Comparison of ENCODE assay signal across 14 mouse cellular contexts in the genomic region with DNA sequence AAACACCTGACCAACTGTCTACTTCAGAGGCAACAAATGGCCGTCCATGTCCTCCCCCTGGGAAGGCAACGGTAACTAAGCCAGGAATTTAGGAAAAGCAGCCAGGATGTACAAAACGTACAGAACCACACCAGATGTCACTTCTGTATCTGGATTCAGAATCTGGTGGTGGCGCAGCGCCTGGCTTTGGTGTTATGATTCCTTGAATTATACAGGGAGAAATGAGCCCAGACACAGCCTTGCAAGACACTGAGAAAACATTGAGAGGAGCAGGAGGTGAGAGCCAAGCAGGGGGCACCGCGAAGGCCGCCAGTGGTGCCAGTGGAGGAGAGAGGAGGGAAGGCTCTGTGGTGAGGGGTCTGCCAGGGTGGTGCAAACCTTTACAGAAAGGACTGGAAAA. TPM values are rescaled to one million over a fixed set of nuclear protein-coding genes. Genes with fewer than 3 reads are reported as not detected.
DNase-seq lines count a peak whose midpoint lies in the region; ATAC-seq lines count a peak whose summit lies in the region.
"Had no signal": no experiment of that assay in that cellular context is flagged by ENCODE, and none has a peak within 500 bp of the region (broad histone marks: within the 10 kb centered on the region; RNA-seq: fewer than 3 reads in every experiment).

No protein-coding gene starts in this region.

- no peaks in the 10 kb centered on the region for H3K4me1 ChIP-seq in hindbrain, embryonic 14.5 days (replicated peaks; ENCODE audit: control insufficient read depth, insufficient read depth, low read length)
- peaks cover 4% of the 10 kb centered on the region for H3K4me1 ChIP-seq in hindbrain, embryonic 10.5 days (replicated peaks)
- H3K4me1 ChIP-seq in forebrain, embryonic 14.5 days (ENCODE audit: control insufficient read depth, insufficient read depth, low read length), result peaks cover 9% of the 10 kb centered on the region; the same call in 1 of the 2 replicates
- H3K4me1 ChIP-seq: limb, embryonic 12.5 days; liver, embryonic 15.5 days; midbrain, embryonic 12.5 days had no signal

- ATAC-seq in hindbrain, embryonic 14.5 days (ENCODE audit: low FRiP score), result no peak
- ATAC-seq in forebrain, embryonic 14.5 days, result peak; percentile 47

- H3K9ac ChIP-seq in hindbrain, embryonic 14.5 days, result no peak overlapping the region
- no peak overlapping the region for H3K9ac ChIP-seq in forebrain, embryonic 14.5 days (ENCODE audit: low read length)
- H3K9ac ChIP-seq: limb, embryonic 12.5 days; liver, embryonic 15.5 days; midbrain, embryonic 12.5 days had no signal

- no peak overlapping the region for H3K4me2 ChIP-seq in hindbrain, embryonic 14.5 days (replicated peaks)
- H3K4me2 ChIP-seq in forebrain, embryonic 14.5 days (ENCODE audit: low read length), result no peak overlapping the region
- H3K4me2 ChIP-seq: limb, embryonic 12.5 days; liver, embryonic 15.5 days; midbrain, embryonic 12.5 days had no signal

- H3K36me3 ChIP-seq in hindbrain, embryonic 14.5 days (replicated peaks; ENCODE audit: control insufficient read depth, insufficient read depth), result peaks cover 80% of the 10 kb centered on the region
- H3K36me3 ChIP-seq in hindbrain, embryonic 10.5 days, result peaks cover 19% of the 10 kb centered on the region; the same call in 1 of the 2 replicates
- H3K36me3 ChIP-seq in forebrain, embryonic 14.5 days (ENCODE audit: control insufficient read depth, insufficient read depth, low read length), result peaks cover 32% of the 10 kb centered on the region
- H3K36me3 ChIP-seq: liver, embryonic 15.5 days had no signal

- DNase-seq in hindbrain, embryonic 14.5 days (ENCODE audit: low spot score), result no peak
- DNase-seq in hindbrain, embryonic 10.5 days (ENCODE audit: low spot score), result no peak
- peak; percentile 74 for DNase-seq in forebrain, embryonic 14.5 days (ENCODE audit: low spot score)
- DNase-seq in layer of hippocampus, adult 9-10 months (ENCODE audit: low spot score), result peak; percentile 63
- DNase-seq in right cerebral cortex, postnatal 14 days, result peak; percentile 51
- DNase-seq in kidney, postnatal 25 days, result no peak
- no peak for DNase-seq in gastrocnemius, postnatal 36 days
- DNase-seq: cerebellum, adult 11-12 months; kidney, adult 9 months; thymus, adult 2 months had no signal

- H3K9me3 ChIP-seq in hindbrain, embryonic 14.5 days (ENCODE audit: control insufficient read depth, low read length), result no peaks in the 10 kb centered on the region
- H3K9me3 ChIP-seq in hindbrain, embryonic 10.5 days, result no peaks in the 10 kb centered on the region
- no peaks in the 10 kb centered on the region for H3K9me3 ChIP-seq in forebrain, embryonic 14.5 days (replicated peaks; ENCODE audit: control insufficient read depth, low read length)
- H3K9me3 ChIP-seq: limb, embryonic 12.5 days; liver, embryonic 15.5 days; midbrain, embryonic 12.5 days had no signal

- no peaks in the 10 kb centered on the region for H3K27me3 ChIP-seq in hindbrain, embryonic 14.5 days (ENCODE audit: control insufficient read depth, insufficient read depth, low read length)
- no peaks in the 10 kb centered on the region for H3K27me3 ChIP-seq in hindbrain, embryonic 10.5 days (ENCODE audit: insufficient read depth, poor library complexity, severe bottlenecking)
- H3K27me3 ChIP-seq in forebrain, embryonic 14.5 days (replicated peaks; ENCODE audit: control insufficient read depth, insufficient read depth, low read length), result no peaks in the 10 kb centered on the region
- H3K27me3 ChIP-seq: limb, embryonic 12.5 days; liver, embryonic 15.5 days; midbrain, embryonic 12.5 days had no signal

- H3K27ac ChIP-seq in hindbrain, embryonic 14.5 days, result peak overlapping the region; percentile 3
- no peak overlapping the region for H3K27ac ChIP-seq in hindbrain, embryonic 10.5 days
- peak overlapping the region; percentile 73; the same call in 1 of the 2 replicates for H3K27ac ChIP-seq in forebrain, embryonic 14.5 days (ENCODE audit: low read depth, low read length)
- H3K27ac ChIP-seq: limb, embryonic 12.5 days; liver, embryonic 15.5 days; midbrain, embryonic 12.5 days had no signal

- no peak overlapping the region for H3K4me3 ChIP-seq in hindbrain, embryonic 14.5 days (replicated peaks; ENCODE audit: low read length)
- no peak overlapping the region for H3K4me3 ChIP-seq in hindbrain, embryonic 10.5 days
- no peak overlapping the region for H3K4me3 ChIP-seq in forebrain, embryonic 14.5 days (ENCODE audit: low read depth, low read length)
- H3K4me3 ChIP-seq: limb, embryonic 12.5 days; liver, embryonic 15.5 days; midbrain, embryonic 12.5 days had no signal

- WGBS in hindbrain, embryonic 14.5 days, result 75% methylated on average over 8 of the region's 8 CpGs
- 83% methylated on average over 8 of the region's 8 CpGs for WGBS in hindbrain, embryonic 10.5 days
- WGBS in forebrain, embryonic 14.5 days, result 58% methylated on average over 8 of the region's 8 CpGs

- intact Hi-C loops in gastrocnemius, postnatal 36 days (cut with DNase I), result no loop called here

RNA-seq across cellular contexts. Expression of a gene that starts 45.8 kb away (rescaled TPM):
- polyA plus RNA-seq in hindbrain, embryonic 14.5 days (2014; fragmentation: Nextera tagmentation; extraction: Ambion mirVana), result 2.3 and 2.6 TPM in 2 replicates
- polyA plus RNA-seq in hindbrain, embryonic 10.5 days (2016; fragmentation: Nextera tagmentation; extraction: Ambion mirVana), result 0.31 and 0.72 TPM in 2 replicates
- polyA plus RNA-seq in forebrain, embryonic 14.5 days (2014; fragmentation: Nextera tagmentation; extraction: Ambion mirVana), result 0.74 and 1.2 TPM in 2 replicates
- not detected for total RNA-seq in gastrocnemius, postnatal 36 days (2021)
- total RNA-seq: MEL had no signal
- polyA plus RNA-seq: liver, embryonic 15.5 days had no signal

Comparison
In these comparisons a context has a peak if more than half of its experiments do, and no peak if none do; other contexts are left out.
1. DNase-seq: peak in forebrain, embryonic 14.5 days (single experiment), layer of hippocampus, adult 9-10 months (single experiment) and right cerebral cortex, postnatal 14 days (single experiment); none in hindbrain, embryonic 14.5 days (single experiment), hindbrain, embryonic 10.5 days (single experiment), kidney, postnatal 25 days (0 of 2) and gastrocnemius, postnatal 36 days (0 of 2).